Mouse (Mus musculus) limb, embryonic 13.5 days (tissue): ENCODE measurements at regions not wholly inside any gene's neighbourhood (a gene's known extent, or its start where the extent isn't known, plus 50 kb on each side); places are given as distances from the start of the nearest gene placed in this dataset.
A peak's percentile ranks its signal among the peaks of the same experiment; 100 is the strongest.

Experiments
- ATAC-seq: fragments of 200-750 bp; cut with Nextera tagmentation; 2 replicates; pipeline ENCODE4 v1.8.0; 2017; ENCODE audit warnings: low read depth, moderate number of reproducible peaks, moderate TSS enrichment; ENCODE audit not compliant: low FRiP score
- H3K27ac ChIP-seq: fragments of 300-500 bp; sonication (generic); 2 replicates; pipeline ENCODE4 v1.5.1; 2015; ENCODE audit warnings: inconsistent platforms, mild to moderate bottlenecking, moderate library complexity
- H3K27me3 ChIP-seq: fragments of 300-500 bp; sonication (generic); 2 replicates; pipeline ENCODE4 v1.6.1; 2015; ENCODE audit warnings: mild to moderate bottlenecking, inconsistent platforms
- H3K36me3 ChIP-seq: fragments of 300-500 bp; sonication (generic); 2 replicates; pipeline ENCODE4 v1.6.1; 2015; ENCODE audit warnings: inconsistent platforms, mild to moderate bottlenecking, moderate library complexity
- H3K4me1 ChIP-seq: fragments of 300-500 bp; sonication (generic); 2 replicates; pipeline ENCODE4 v1.6.1; 2015; ENCODE audit warnings: inconsistent platforms
- H3K4me2 ChIP-seq: fragments of 300-500 bp; sonication (generic); replicated peaks from 2 replicates; pipeline ENCODE4 v1.6.1; 2015; ENCODE audit warnings: inconsistent platforms, mild to moderate bottlenecking, moderate library complexity
- H3K4me3 ChIP-seq: fragments of 300-500 bp; sonication (generic); 2 replicates; pipeline ENCODE4 v1.5.1; 2015; ENCODE audit warnings: moderate library complexity, mild to moderate bottlenecking, inconsistent platforms
- H3K9ac ChIP-seq: fragments of 300-500 bp; sonication (generic); 2 replicates; pipeline ENCODE4 v1.6.1; 2015; ENCODE audit warnings: mild to moderate bottlenecking, inconsistent platforms
- H3K9me3 ChIP-seq: fragments of 300-500 bp; sonication (generic); 2 replicates; pipeline ENCODE4 v1.6.1; 2016; ENCODE audit warnings: inconsistent platforms
- WGBS: fragments of 180-500 bp; shearing (Covaris S2); methylation state at CpG from one replicate; pipeline ENCODE4 v1.1.7; 2015; 5-methylcytosine and 5-hydroxymethylcytosine counted together

DNA sequence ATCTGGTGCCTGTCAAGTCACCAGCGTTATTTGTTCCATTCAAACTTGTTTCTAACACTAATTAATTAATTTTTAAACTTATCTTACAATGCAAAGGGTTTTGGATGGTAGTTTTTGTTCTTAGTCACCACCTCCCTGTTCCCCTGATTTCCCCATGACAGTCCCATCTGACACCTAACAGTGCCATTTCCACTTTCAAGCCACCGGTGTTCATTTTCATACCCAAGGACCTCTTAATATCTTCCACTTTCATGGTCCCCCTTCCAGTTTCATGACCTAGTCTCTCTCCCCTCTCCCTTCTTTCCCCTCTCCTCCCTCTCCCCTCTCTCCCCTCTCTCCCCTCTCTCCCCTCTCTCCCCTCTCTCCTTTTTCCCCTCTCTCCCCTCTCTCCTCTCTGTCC, 99.3 kb upstream of the Fndc3a start:
- Histone ChIP-seq H3K27ac (no peak overlapping the region), H3K4me1 (no peaks in the 10 kb centered on the region), H3K4me3 (no peak overlapping the region), H3K27me3 (no peaks in the 10 kb centered on the region), H3K36me3 (no peaks in the 10 kb centered on the region), H3K4me2 (no peak overlapping the region), H3K9me3 (no peaks in the 10 kb centered on the region), H3K9ac (no peak overlapping the region)
- 88% methylated on average over 2 of the region's 2 CpGs for WGBS
- no peak for ATAC-seq

- Histone ChIP-seq H3K27ac (no peak overlapping the region), H3K36me3 (no peaks in the 10 kb centered on the region), H3K4me1 (no peaks in the 10 kb centered on the region), H3K4me3 (no peak overlapping the region), H3K9me3 (no peaks in the 10 kb centered on the region), H3K4me2 (no peak overlapping the region), H3K9ac (no peak overlapping the region), H3K27me3 (no peaks in the 10 kb centered on the region)
- ATAC-seq, result no peak
- 83% methylated on average over 3 of the region's 3 CpGs for WGBS
These were observed 98.1 kb upstream of the Fndc3a start for GRCm38 (mm10) chr14:72807947-72808346.

- 84% methylated on average over 7 of the region's 7 CpGs for WGBS
These were observed 97.5 kb upstream of the Fndc3a start for GRCm38 (mm10) chr14:72807286-72807685.

GRCm38 (mm10) chr14:72806598-72806997, 96.8 kb upstream of the Fndc3a start:
- no peak overlapping the region for H3K27ac ChIP-seq
- H3K36me3 ChIP-seq, result no peaks in the 10 kb centered on the region
- no peaks in the 10 kb centered on the region for H3K4me1 ChIP-seq
- no peak for ATAC-seq
- no peak overlapping the region for H3K4me2 ChIP-seq
- H3K27me3 ChIP-seq, result no peaks in the 10 kb centered on the region
- no peaks in the 10 kb centered on the region for H3K9me3 ChIP-seq
- no peak overlapping the region for H3K9ac ChIP-seq
- 93% methylated on average over 6 of the region's 6 CpGs for WGBS
- H3K4me3 ChIP-seq, result no peak overlapping the region

More at GRCm38 (mm10) chr14:72807286-72807685, 97.5 kb upstream of the Fndc3a start:
- no peaks in the 10 kb centered on the region for H3K27me3 ChIP-seq
- no peaks in the 10 kb centered on the region for H3K36me3 ChIP-seq
- no peak overlapping the region for H3K9ac ChIP-seq
- no peak overlapping the region for H3K4me2 ChIP-seq
- no peak overlapping the region for H3K27ac ChIP-seq
- ATAC-seq, result no peak
- no peaks in the 10 kb centered on the region for H3K9me3 ChIP-seq
- no peak overlapping the region for H3K4me3 ChIP-seq
- H3K4me1 ChIP-seq, result no peaks in the 10 kb centered on the region

GRCm38 (mm10) chr14:72803579-72803978, 93.8 kb upstream of the Fndc3a start:
- H3K9ac ChIP-seq, result no peak overlapping the region
- no peak overlapping the region for H3K4me3 ChIP-seq
- no peak overlapping the region for H3K27ac ChIP-seq
- no peaks in the 10 kb centered on the region for H3K4me1 ChIP-seq
- H3K27me3 ChIP-seq, result no peaks in the 10 kb centered on the region
- H3K36me3 ChIP-seq, result no peaks in the 10 kb centered on the region
- H3K9me3 ChIP-seq, result no peaks in the 10 kb centered on the region
- ATAC-seq, result no peak
- H3K4me2 ChIP-seq, result no peak overlapping the region

- Histone ChIP-seq H3K9ac (no peak overlapping the region), H3K4me3 (no peak overlapping the region), H3K27me3 (no peaks in the 10 kb centered on the region), H3K4me2 (no peak overlapping the region), H3K27ac (no peak overlapping the region), H3K36me3 (no peaks in the 10 kb centered on the region), H3K4me1 (peaks cover 13% of the 10 kb centered on the region), H3K9me3 (no peaks in the 10 kb centered on the region)
- WGBS, result 79% methylated on average over 3 of the region's 3 CpGs
- ATAC-seq, result no peak
These were observed 80.9 kb upstream of the Fndc3a start for GRCm38 (mm10) chr14:72790654-72791053.

DNA sequence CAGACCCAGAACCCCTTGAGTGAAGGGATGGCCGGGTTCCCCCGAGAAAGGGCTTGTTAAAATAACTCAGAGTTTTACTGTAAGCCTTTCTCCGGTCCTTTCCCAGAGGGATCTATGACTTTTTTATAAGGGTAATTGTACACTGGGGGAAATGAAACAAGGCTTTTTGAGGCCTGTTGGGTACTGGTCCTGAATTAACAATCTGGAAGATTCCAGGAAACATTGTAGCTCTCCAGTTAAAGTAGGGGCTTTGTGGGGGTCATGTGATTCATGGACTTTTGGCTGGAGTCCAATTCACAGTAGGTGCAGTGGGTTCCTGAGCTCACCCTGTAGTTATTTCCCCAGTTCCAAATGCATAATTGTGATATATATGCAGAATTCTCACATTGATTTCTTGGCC, 77.1 kb upstream of the Fndc3a start:
- Histone ChIP-seq H3K27me3 (no peaks in the 10 kb centered on the region), H3K36me3 (no peaks in the 10 kb centered on the region), H3K9ac (no peak overlapping the region), H3K27ac (no peak overlapping the region), H3K4me1 (peaks cover 17% of the 10 kb centered on the region), H3K9me3 (no peaks in the 10 kb centered on the region), H3K4me2 (no peak overlapping the region), H3K4me3 (no peak overlapping the region)
- ATAC-seq, result peak; percentile 51; the same call in 1 of the 2 replicates
- 32% methylated on average over 3 of the region's 3 CpGs for WGBS

- Histone ChIP-seq H3K4me2 (no peak overlapping the region), H3K4me1 (peaks cover 17% of the 10 kb centered on the region), H3K9ac (no peak overlapping the region), H3K36me3 (no peaks in the 10 kb centered on the region), H3K4me3 (no peak overlapping the region), H3K27me3 (no peaks in the 10 kb centered on the region), H3K9me3 (no peaks in the 10 kb centered on the region), H3K27ac (no peak overlapping the region)
- ATAC-seq, result peak; percentile 61; the same call in 1 of the 2 replicates
- WGBS, result 46% methylated on average over 9 of the region's 9 CpGs
These were observed 73.4 kb upstream of the Fndc3a start for GRCm38 (mm10) chr14:72783248-72783647.

DNA sequence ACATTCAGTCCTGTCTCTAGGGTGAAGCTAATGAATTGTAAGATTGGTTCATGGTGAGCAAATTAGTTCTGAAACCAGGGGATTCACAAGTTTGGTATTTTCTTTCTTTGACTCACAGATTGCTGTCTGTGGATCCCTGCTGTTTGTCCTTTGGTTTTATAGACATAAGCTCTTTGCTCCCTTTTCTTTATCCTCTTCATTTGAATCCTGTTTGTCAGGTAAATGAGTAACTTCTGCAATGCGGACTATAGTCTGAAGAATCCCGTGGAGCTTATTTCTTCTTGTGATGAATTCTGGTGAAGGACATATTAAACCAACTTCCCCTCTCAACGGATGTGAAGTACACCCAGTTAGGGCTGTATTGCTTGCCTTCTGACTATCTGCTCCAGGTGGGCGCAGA, 69.6 kb upstream of the Fndc3a start:
- ATAC-seq, result no peak
- Histone ChIP-seq H3K4me2 (no peak overlapping the region), H3K9me3 (no peaks in the 10 kb centered on the region), H3K36me3 (no peaks in the 10 kb centered on the region), H3K4me1 (peaks cover 4% of the 10 kb centered on the region; the same call in 1 of the 2 replicates), H3K27ac (no peak overlapping the region), H3K27me3 (no peaks in the 10 kb centered on the region), H3K4me3 (no peak overlapping the region), H3K9ac (no peak overlapping the region)
- 81% methylated on average over 4 of the region's 4 CpGs for WGBS

GRCm38 (mm10) chr14:72778756-72779155, 69.0 kb upstream of the Fndc3a start:
- 88% methylated on average over 6 of the region's 6 CpGs for WGBS
- no peak overlapping the region for H3K4me3 ChIP-seq

GRCm38 (mm10) chr14:72777927-72778560, 68.2 kb upstream of the Fndc3a start:
- Histone ChIP-seq H3K4me1 (peaks cover under 1% of the 10 kb centered on the region; the same call in 1 of the 2 replicates), H3K4me2 (no peak overlapping the region), H3K27me3 (no peaks in the 10 kb centered on the region), H3K27ac (no peak overlapping the region), H3K9me3 (no peaks in the 10 kb centered on the region), H3K9ac (no peak overlapping the region), H3K4me3 (no peak overlapping the region), H3K36me3 (no peaks in the 10 kb centered on the region)
- 67% methylated on average over 6 of the region's 6 CpGs for WGBS
- no peak for ATAC-seq

More at GRCm38 (mm10) chr14:72778756-72779155, 69.0 kb upstream of the Fndc3a start:
- no peaks in the 10 kb centered on the region for H3K36me3 ChIP-seq
- no peaks in the 10 kb centered on the region for H3K9me3 ChIP-seq
- no peak overlapping the region for H3K27ac ChIP-seq
- ATAC-seq, result no peak
- no peak overlapping the region for H3K4me2 ChIP-seq
- H3K4me1 ChIP-seq, result peaks cover 4% of the 10 kb centered on the region; the same call in 1 of the 2 replicates
- H3K27me3 ChIP-seq, result no peaks in the 10 kb centered on the region
- H3K9ac ChIP-seq, result no peak overlapping the region

DNA sequence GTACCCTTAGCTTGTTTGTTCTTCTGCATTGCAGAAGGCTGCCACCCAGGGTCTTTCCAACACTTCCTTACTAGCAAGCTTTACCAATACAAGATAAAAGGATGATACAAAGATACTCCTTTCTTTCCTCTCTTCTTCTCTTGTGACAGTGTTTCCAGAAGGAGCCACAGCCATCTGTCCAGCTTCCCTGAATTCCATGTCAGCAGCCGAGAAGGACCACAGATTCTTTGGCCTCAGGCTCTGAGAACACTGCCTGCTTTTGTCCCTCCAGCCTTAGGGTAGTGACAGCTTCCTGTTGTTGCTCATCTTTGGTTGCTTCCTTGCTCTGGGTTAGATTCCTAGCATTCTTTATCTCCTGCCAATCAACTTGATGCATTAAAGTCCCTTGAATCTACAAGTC, 60.4 kb upstream of the Fndc3a start:
- ATAC-seq, result no peak

GRCm38 (mm10) chr14:72760123-72760522, 50.3 kb upstream of the Fndc3a start:
- Histone ChIP-seq H3K27me3 (no peaks in the 10 kb centered on the region), H3K27ac (no peak overlapping the region)
- ATAC-seq, result no peak

More for the DNA sequence above, 60.4 kb upstream of the Fndc3a start:
- no peaks in the 10 kb centered on the region for H3K4me1 ChIP-seq
- no peak overlapping the region for H3K27ac ChIP-seq
- H3K4me3 ChIP-seq, result no peak overlapping the region
- H3K27me3 ChIP-seq, result no peaks in the 10 kb centered on the region
- no peak overlapping the region for H3K4me2 ChIP-seq
- H3K9ac ChIP-seq, result no peak overlapping the region
- H3K9me3 ChIP-seq, result 0 out of 2 replicates have a peak, but pooled peaks cover 2% of the 10 kb centered on the region
- H3K36me3 ChIP-seq, result no peaks in the 10 kb centered on the region
- 62% methylated on average over 1 of the region's 1 CpGs for WGBS

More at GRCm38 (mm10) chr14:72760123-72760522, 50.3 kb upstream of the Fndc3a start:
- H3K9me3 ChIP-seq, result no peaks in the 10 kb centered on the region
- no peak overlapping the region for H3K4me2 ChIP-seq
- no peak overlapping the region for H3K4me3 ChIP-seq
- no peaks in the 10 kb centered on the region for H3K4me1 ChIP-seq
- no peaks in the 10 kb centered on the region for H3K36me3 ChIP-seq
- no peak overlapping the region for H3K9ac ChIP-seq
